Mouse (Mus musculus) MEL (cell line): ENCODE measurements around the gene Lrrc71. TPM values are rescaled to one million over a fixed set of nuclear protein-coding genes. Genes with fewer than 3 reads are reported as not detected.
A peak's percentile ranks its signal among the peaks of the same experiment; 100 is the strongest.

ENCODE experiments used
- DNase-seq: peaks from one replicate; pipeline ENCODE4 v3.0.0; 2011; ENCODE audit warnings: low read depth, low spot score
- H3K27ac ChIP-seq: 2 replicates; pipeline ENCODE4 v1.5.1; 2012; ENCODE audit warnings: low read depth, mild to moderate bottlenecking, control low read depth, low read length, moderate library complexity; ENCODE audit not compliant: control insufficient read depth
- H3K27me3 ChIP-seq, 2 experiments: fragments of 150-350 bp in 1 of 2; sonication (generic) in 1 of 2; 2 replicates each; pipeline ENCODE4 v1.6.1; 2012; ENCODE audit warnings: low read length in 2 of 2, mild to moderate bottlenecking in 2 of 2, improper control_type of control experiment in 1 of 2, moderate library complexity in 1 of 2; ENCODE audit not compliant: insufficient read depth in 2 of 2, control insufficient read depth in 1 of 2
- H3K36me3 ChIP-seq, 2 experiments: 2 replicates each; pipeline ENCODE4 v1.6.1; 2012 to 2014; ENCODE audit warnings: low read length in 2 of 2, improper control_type of control experiment in 1 of 2, inconsistent platforms in 1 of 2, mild to moderate bottlenecking in 1 of 2; ENCODE audit not compliant: insufficient read depth in 2 of 2, control insufficient read depth in 1 of 2
- H3K4me1 ChIP-seq, 2 experiments: fragments of 150-350 bp in 1 of 2; sonication (generic) in 1 of 2; 2 replicates each; pipeline ENCODE4 v1.6.1; 2012; ENCODE audit warnings: low read length in 2 of 2, improper control_type of control experiment in 1 of 2, mild to moderate bottlenecking in 1 of 2; ENCODE audit not compliant: insufficient read depth in 2 of 2, control insufficient read depth in 1 of 2
- H3K4me3 ChIP-seq, 2 experiments: fragments of 150-350 bp in 1 of 2; sonication (generic) in 1 of 2; 2 replicates each; pipeline ENCODE4 v1.5.1; 2012; ENCODE audit warnings: low read depth in 2 of 2, low read length in 2 of 2, mild to moderate bottlenecking in 2 of 2, moderate library complexity in 2 of 2, control low read depth in 1 of 2, improper control_type of control experiment in 1 of 2; ENCODE audit not compliant: control insufficient read depth in 1 of 2, insufficient read depth in 1 of 2
- H3K79me2 ChIP-seq: 2 replicates; pipeline ENCODE4 v1.6.1; 2012; ENCODE audit warnings: mild to moderate bottlenecking, low read length, moderate library complexity; ENCODE audit not compliant: control insufficient read depth, poor library complexity, insufficient read depth
- H3K9ac ChIP-seq: 2 replicates; pipeline ENCODE4 v1.6.1; 2012; ENCODE audit warnings: low read depth, mild to moderate bottlenecking, control low read depth, low read length, moderate library complexity; ENCODE audit not compliant: control insufficient read depth, poor library complexity, severe bottlenecking
- H3K9me3 ChIP-seq: fragments of 150-350 bp; sonication (generic); replicated peaks from 2 replicates; pipeline ENCODE4 v1.6.1; 2012; ENCODE audit warnings: mild to moderate bottlenecking, low read length, improper control_type of control experiment, moderate library complexity; ENCODE audit not compliant: insufficient read depth
- CHD1 ChIP-seq: IDR thresholded peaks from 2 replicates; pipeline ENCODE4 v1.6.1; 2012; ENCODE audit warnings: low read depth, mild to moderate bottlenecking, inconsistent platforms, low read length, improper control_type of control experiment
- CHD2 ChIP-seq: IDR thresholded peaks from 2 replicates; pipeline ENCODE4 v1.6.1; 2011; ENCODE audit warnings: low read length, improper control_type of control experiment
- CTCF ChIP-seq, 3 experiments: IDR thresholded peaks in 2 of 3; conservative IDR thresholded peaks in 1 of 3; 2 replicates each; pipeline ENCODE4 v1.5.1; 2011 to 2012; ENCODE audit warnings: low read length in 3 of 3, low read depth in 2 of 3, mild to moderate bottlenecking in 2 of 3, improper control_type of control experiment in 1 of 3, inconsistent platforms in 1 of 3, mixed read lengths in 1 of 3, moderate library complexity in 1 of 3; ENCODE audit not compliant: control insufficient read depth in 1 of 3, insufficient read depth in 1 of 3, poor library complexity in 1 of 3, severe bottlenecking in 1 of 3
- EP300 ChIP-seq, 2 experiments: IDR thresholded peaks; 2 replicates each; pipeline ENCODE4 v1.6.1; 2011; ENCODE audit warnings: improper control_type of control experiment in 2 of 2, low read length in 2 of 2, low read depth in 1 of 2, mild to moderate bottlenecking in 1 of 2
- ETS1 ChIP-seq: IDR thresholded peaks from 2 replicates; pipeline ENCODE4 v1.6.1; 2012; ENCODE audit warnings: low read depth, mild to moderate bottlenecking, inconsistent platforms, low read length, improper control_type of control experiment, moderate library complexity
- GATA1 ChIP-seq: IDR thresholded peaks from 2 replicates; pipeline ENCODE4 v1.6.1; 2011; ENCODE audit warnings: low read depth, low read length, improper control_type of control experiment
- JUND ChIP-seq: IDR thresholded peaks from 2 replicates; pipeline ENCODE4 v1.6.1; 2011; ENCODE audit warnings: low read depth, mild to moderate bottlenecking, improper control_type of control experiment, low read length
- MAFK ChIP-seq: IDR thresholded peaks from 2 replicates; pipeline ENCODE4 v1.6.1; 2011; ENCODE audit warnings: low read depth, mild to moderate bottlenecking, low read length, improper control_type of control experiment, borderline replicate concordance
- MAX ChIP-seq: IDR thresholded peaks from 2 replicates; pipeline ENCODE4 v1.6.1; 2011; ENCODE audit warnings: low read length, improper control_type of control experiment
- MEF2A ChIP-seq: IDR thresholded peaks from 2 replicates; pipeline ENCODE4 v1.6.1; 2014; ENCODE audit warnings: low read depth, mild to moderate bottlenecking, inconsistent platforms, low read length, improper control_type of control experiment; ENCODE audit not compliant: poor library complexity, insufficient replicate concordance, severe bottlenecking; ENCODE audit errors: extremely low read depth
- MYB ChIP-seq: IDR thresholded peaks from 2 replicates; pipeline ENCODE4 v1.6.1; 2011; ENCODE audit warnings: mild to moderate bottlenecking, low read depth, low read length, improper control_type of control experiment
- MYC ChIP-seq: IDR thresholded peaks from 2 replicates; pipeline ENCODE4 v1.6.1; 2011; ENCODE audit warnings: low read depth, mild to moderate bottlenecking, low read length, improper control_type of control experiment, moderate library complexity
- NRF1 ChIP-seq: IDR thresholded peaks from 2 replicates; pipeline ENCODE4 v1.6.1; 2014; ENCODE audit warnings: low read depth, mild to moderate bottlenecking, inconsistent platforms, low read length, improper control_type of control experiment, moderate library complexity; ENCODE audit not compliant: poor library complexity, insufficient read depth, severe bottlenecking
- POLR2A ChIP-seq, 2 experiments: IDR thresholded peaks; 2 replicates each; pipeline ENCODE4 v1.6.1; 2011 to 2012; ENCODE audit warnings: low read length in 2 of 2, mild to moderate bottlenecking in 2 of 2, control low read depth in 1 of 2, improper control_type of control experiment in 1 of 2, low read depth in 1 of 2, moderate library complexity in 1 of 2; ENCODE audit not compliant: control insufficient read depth in 1 of 2, insufficient read depth in 1 of 2, poor library complexity in 1 of 2
- POLR2AphosphoS5 ChIP-seq: IDR thresholded peaks from 2 replicates; pipeline ENCODE4 v1.6.1; 2012; ENCODE audit warnings: low read depth, borderline replicate concordance, mild to moderate bottlenecking, inconsistent platforms, low read length, moderate library complexity, mixed read lengths
- RAD21 ChIP-seq: IDR thresholded peaks from 2 replicates; pipeline ENCODE4 v1.6.1; 2011; ENCODE audit warnings: mild to moderate bottlenecking, low read depth, low read length, improper control_type of control experiment
- SIN3A ChIP-seq: IDR thresholded peaks from 2 replicates; pipeline ENCODE4 v1.6.1; 2012; ENCODE audit warnings: low read length, improper control_type of control experiment, inconsistent platforms
- SMC3 ChIP-seq: IDR thresholded peaks from 2 replicates; pipeline ENCODE4 v1.6.1; 2011; ENCODE audit warnings: low read depth, low read length, improper control_type of control experiment
- TBP ChIP-seq: IDR thresholded peaks from 2 replicates; pipeline ENCODE4 v1.8.0; 2011; ENCODE audit warnings: low read depth, low read length, improper control_type of control experiment
- TCF12 ChIP-seq: IDR thresholded peaks from 2 replicates; pipeline ENCODE4 v1.6.1; 2014; ENCODE audit warnings: low read depth, mild to moderate bottlenecking, inconsistent platforms, low read length, improper control_type of control experiment, moderate library complexity
- UBTF ChIP-seq: IDR thresholded peaks from 2 replicates; pipeline ENCODE4 v1.6.1; 2012; ENCODE audit warnings: low read depth, mild to moderate bottlenecking, inconsistent platforms, low read length, improper control_type of control experiment, moderate library complexity, borderline replicate concordance; ENCODE audit not compliant: insufficient read depth
- USF1 ChIP-seq: IDR thresholded peaks from 2 replicates; pipeline ENCODE4 v1.6.1; 2014; ENCODE audit warnings: low read depth, mild to moderate bottlenecking, inconsistent platforms, low read length, improper control_type of control experiment, moderate library complexity
- USF2 ChIP-seq, 2 experiments: IDR thresholded peaks; 2 replicates each; pipeline ENCODE4 v1.6.1; 2011 to 2012; ENCODE audit warnings: improper control_type of control experiment in 2 of 2, low read length in 2 of 2, borderline replicate concordance in 1 of 2, inconsistent platforms in 1 of 2, low read depth in 1 of 2, mild to moderate bottlenecking in 1 of 2; ENCODE audit not compliant: insufficient read depth in 1 of 2
- ZC3H11A ChIP-seq: IDR thresholded peaks from 2 replicates; pipeline ENCODE4 v1.6.1; 2012; ENCODE audit warnings: low read depth, mild to moderate bottlenecking, inconsistent platforms, low read length, improper control_type of control experiment
- ZMIZ1 ChIP-seq: IDR thresholded peaks from 2 replicates; pipeline ENCODE4 v1.6.1; 2012; ENCODE audit warnings: low read depth, mild to moderate bottlenecking, inconsistent platforms, low read length, improper control_type of control experiment, moderate library complexity
- ZNF384 ChIP-seq: IDR thresholded peaks from 2 replicates; pipeline ENCODE4 v1.6.1; 2012; ENCODE audit warnings: low read depth, mild to moderate bottlenecking, inconsistent platforms, low read length, improper control_type of control experiment
- polyA plus RNA-seq, 2 experiments: library from polyadenylated mRNA; stranded (reverse) in 1 of 2; unstranded in 1 of 2; fragments of >175 nt in 1 of 2; fragments of >200 nt in 1 of 2; gene quantifications; 2 replicates each; pipeline versions ENCODE4 v1.2.1 to v1.2.4; 2012; ENCODE audit warnings: low replicate concordance in 2 of 2, low read depth in 1 of 2; ENCODE audit not compliant: insufficient read length in 2 of 2, insufficient read depth in 1 of 2, missing spikeins in 1 of 2
- total RNA-seq: library from RNA; depleted of rRNA; stranded (reverse); fragments of 300-350 nt; gene quantifications from 2 replicates; pipeline ENCODE4 v1.2.3, GENCODE M21; 2012

The Lrrc71 gene
- total and polyA plus RNA-seq, 3 experiments = 0.04 TPM; not detected in 2

DNA sequence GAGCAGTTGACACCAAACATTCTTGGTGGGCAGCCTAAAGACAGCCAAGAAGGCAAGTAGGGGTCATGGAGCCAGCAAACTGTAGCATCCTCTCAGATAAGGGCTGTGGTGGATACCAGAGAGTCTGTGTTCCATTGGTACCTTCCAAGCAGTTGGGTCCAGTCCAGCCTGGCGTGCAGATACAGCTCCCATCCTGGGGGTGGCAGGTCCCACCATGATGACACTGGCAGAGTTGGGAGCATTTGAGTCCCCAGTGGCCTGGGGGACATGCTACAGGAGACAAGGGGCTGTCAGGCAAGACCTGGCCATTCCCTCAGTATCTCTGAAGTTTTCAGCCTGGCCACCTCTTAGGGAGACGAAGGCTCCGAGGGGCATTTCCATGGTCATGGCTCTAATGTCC is 4.1 kb upstream of the Lrrc71 start:
- DNase-seq = no peak

DNA sequence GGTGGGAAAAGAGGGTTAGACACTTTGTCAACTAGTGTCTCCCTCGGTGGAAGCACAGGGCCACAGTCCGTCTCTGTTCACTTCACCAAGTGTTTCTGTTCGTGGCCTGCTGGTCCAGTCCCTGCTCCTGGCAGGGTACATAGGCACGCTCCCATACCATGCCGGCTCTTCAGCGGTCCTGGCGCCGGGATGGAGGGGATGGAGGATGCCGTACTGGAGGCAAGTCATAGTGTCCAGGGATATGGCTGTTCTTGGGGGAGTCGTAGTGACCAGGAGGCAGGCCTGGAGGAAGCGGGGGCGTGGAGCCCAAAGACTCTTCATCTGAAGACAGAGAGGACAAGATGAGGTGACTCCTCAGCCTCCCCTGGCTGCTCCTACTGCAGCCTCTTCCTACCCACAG is 1.6 kb upstream of the Lrrc71 start:
- H3K4me3 ChIP-seq = no peak overlapping the region
- H3K79me2 ChIP-seq = no peaks in the 10 kb centered on the region
- DNase-seq = no peak
- H3K4me1 ChIP-seq = no peaks in the 10 kb centered on the region
- H3K36me3 ChIP-seq = no peaks in the 10 kb centered on the region
- no peak for TF ChIP-seq ZNF384
- no peak for TF ChIP-seq EP300 (IDR thresholded peaks at IDR 0.05; ENCODE audit: low read depth in 1 of 2, low read length in 2 of 2)
- TF ChIP-seq JUND = no peak
- TF ChIP-seq MAX = no peak
- TF ChIP-seq TCF12 = no peak
- TF ChIP-seq MYC = no peak
- TF ChIP-seq POLR2AphosphoS5 = no peak
- no peak for TF ChIP-seq ETS1
- no peak overlapping the region for H3K9ac ChIP-seq
- no peaks in the 10 kb centered on the region for H3K9me3 ChIP-seq
- 0 out of 4 replicates have a peak, but pooled peaks cover 0 to 1% of the 10 kb centered on the region in 2 experiments for H3K27me3 ChIP-seq
- no peak overlapping the region for H3K27ac ChIP-seq

More for the DNA sequence above, 4.1 kb upstream of the Lrrc71 start:
- Histone ChIP-seq H3K27ac (no peak overlapping the region), H3K4me1 (no peaks in the 10 kb centered on the region), H3K9ac (no peak overlapping the region), H3K9me3 (no peaks in the 10 kb centered on the region), H3K79me2 (no peaks in the 10 kb centered on the region), H3K4me3 (no peak overlapping the region), H3K36me3 (no peaks in the 10 kb centered on the region), H3K27me3 (no peaks in the 10 kb centered on the region; a peak in 1 of 4 replicates)
- TF ChIP-seq MYC (no peak), NRF1 (no peak), MYB (no peak), ZMIZ1 (no peak), CHD2 (no peak), MEF2A (no peak)

DNA sequence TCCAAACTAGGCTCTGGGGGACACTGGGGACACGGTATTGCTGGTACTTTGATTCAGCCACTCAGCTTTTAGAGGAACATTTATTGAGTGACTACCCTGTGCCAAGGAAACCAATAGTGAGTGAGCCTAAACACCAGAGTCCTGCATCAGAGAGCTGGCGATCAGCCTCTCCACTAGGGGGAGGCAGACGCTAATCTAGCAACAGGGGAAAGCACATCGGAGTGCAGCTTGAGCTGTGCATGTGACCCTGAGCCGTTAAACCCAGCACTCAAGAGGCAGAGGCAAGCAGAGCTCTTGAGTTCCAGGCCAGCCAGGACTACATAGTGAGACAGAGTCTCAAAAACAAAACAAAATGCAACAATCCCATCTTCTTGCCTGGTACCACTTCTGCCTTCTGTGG is 611 bp upstream of the Lrrc71 start:
- Histone ChIP-seq H3K9ac (no peak overlapping the region), H3K4me1 (no peaks in the 10 kb centered on the region), H3K9me3 (no peaks in the 10 kb centered on the region), H3K4me3 (no peak overlapping the region), H3K27me3 (peaks cover 0 to 1% of the 10 kb centered on the region in 2 experiments; a peak in 1 of 4 replicates), H3K36me3 (no peaks in the 10 kb centered on the region), H3K27ac (no peak overlapping the region), H3K79me2 (no peaks in the 10 kb centered on the region)
- DNase-seq = peak; percentile 60
- TF ChIP-seq ETS1 = no peak
- no peak for TF ChIP-seq CHD2
- TF ChIP-seq USF2 (IDR thresholded peaks at IDR 0.05; ENCODE audit: borderline replicate concordance in 1 of 2, insufficient read depth in 1 of 2, low read depth in 1 of 2, low read length in 2 of 2) = no peak
- peak; percentile 51 for TF ChIP-seq SMC3
- TF ChIP-seq TCF12 = no peak
- no peak for TF ChIP-seq ZC3H11A
- TF ChIP-seq TBP = no peak
- TF ChIP-seq CHD1 = no peak
- no peak for TF ChIP-seq POLR2A (IDR thresholded peaks at IDR 0.05; ENCODE audit: control insufficient read depth in 1 of 2, insufficient read depth in 1 of 2, low read depth in 1 of 2, low read length in 2 of 2, poor library complexity in 1 of 2)
- no peak for TF ChIP-seq GATA1
- TF ChIP-seq CTCF (IDR thresholded peaks at IDR 0.05 in 2 of 3, conservative IDR thresholded peaks at IDR 0.05 in 1 of 3; ENCODE audit: control insufficient read depth in 1 of 3, insufficient read depth in 1 of 3, low read depth in 2 of 3, low read length in 3 of 3, poor library complexity in 1 of 3, severe bottlenecking in 1 of 3) = peak; percentile 75 to 82 (median 76)
- no peak for TF ChIP-seq UBTF
- no peak for TF ChIP-seq NRF1
- TF ChIP-seq MYB = no peak
- peak; percentile 60 for TF ChIP-seq USF1
- peak; percentile 68 for TF ChIP-seq RAD21
- no peak for TF ChIP-seq SIN3A
- no peak for TF ChIP-seq JUND
- no peak for TF ChIP-seq MAFK
